Mouse (Mus musculus) liver, embryonic 11.5 days (tissue): ENCODE results near the gene Pcbp3. TPM values are rescaled to one million over a fixed set of nuclear protein-coding genes. Genes with fewer than 3 reads are reported as not detected.

Experiments
- ATAC-seq: fragments of 200-750 bp; cut with Nextera tagmentation; replicated peaks from 2 replicates; pipeline ENCODE4 v1.8.0; 2017; ENCODE audit warnings: moderate number of reproducible peaks, mild to moderate bottlenecking, moderate TSS enrichment, moderate library complexity; ENCODE audit not compliant: low FRiP score
- DNase-seq: peaks from one replicate; pipeline ENCODE4 v3.0.0-alpha.2; 2017; ENCODE audit warnings: low spot score
- H3K27ac ChIP-seq: fragments of 300-500 bp; sonication (generic); 2 replicates; pipeline ENCODE4 v1.5.1; 2014; ENCODE audit warnings: mild to moderate bottlenecking, low read depth, low read length, control low read depth
- H3K27me3 ChIP-seq: fragments of 300-500 bp; sonication (generic); replicated peaks from 2 replicates; pipeline ENCODE4 v1.6.1; 2014; ENCODE audit warnings: low read length, mixed read lengths; ENCODE audit not compliant: control insufficient read depth, insufficient read depth
- H3K36me3 ChIP-seq: fragments of 300-500 bp; sonication (generic); 2 replicates; pipeline ENCODE4 v1.6.1; 2014; ENCODE audit warnings: mild to moderate bottlenecking, low read length, moderate library complexity, mixed read lengths; ENCODE audit not compliant: control insufficient read depth, insufficient read depth
- H3K4me1 ChIP-seq: fragments of 300-500 bp; sonication (generic); replicated peaks from 2 replicates; pipeline ENCODE4 v1.6.1; 2014; ENCODE audit warnings: low read length, mixed read lengths; ENCODE audit not compliant: control insufficient read depth, insufficient read depth
- H3K4me2 ChIP-seq: fragments of 300-500 bp; sonication (generic); 2 replicates; pipeline ENCODE4 v1.6.1; 2014; ENCODE audit warnings: mild to moderate bottlenecking, control low read depth, moderate library complexity
- H3K4me3 ChIP-seq: fragments of 300-500 bp; sonication (generic); 2 replicates; pipeline ENCODE4 v1.5.1; 2014; ENCODE audit warnings: low read depth, low read length, control low read depth
- H3K9ac ChIP-seq: fragments of 300-500 bp; sonication (generic); 2 replicates; pipeline ENCODE4 v1.6.1; 2014; ENCODE audit warnings: low read depth, low read length, control low read depth
- H3K9me3 ChIP-seq: fragments of 300-500 bp; sonication (generic); 2 replicates; pipeline ENCODE4 v1.6.1; 2016; ENCODE audit warnings: low read length, inconsistent platforms, mixed read lengths; ENCODE audit not compliant: control insufficient read depth
- WGBS: fragments of 180-500 bp; shearing (Covaris S2); extraction: QIAGEN DNeasy Blood & Tissue Kit; methylation state at CpG from one replicate; pipeline ENCODE4 v1.1.7; 2014; 5-methylcytosine and 5-hydroxymethylcytosine counted together
- polyA plus RNA-seq: library from polyadenylated mRNA; unstranded; fragments of >200 nt; fragmentation: Nextera tagmentation; extraction: Ambion mirVana; gene quantifications from 2 replicates; pipeline ENCODE4 v1.2.1, GENCODE M21; 2014

The Pcbp3 gene
- polyA plus RNA-seq, 1 experiment from 2014 or later = 9.6 TPM

GRCm38 (mm10) chr10:76831915-76832314 is 129.8 kb downstream of the Pcbp3 start:
- no peak overlapping the region for H3K4me2 ChIP-seq
- H3K27me3 ChIP-seq = no peaks in the 10 kb centered on the region
- no peaks in the 10 kb centered on the region for H3K36me3 ChIP-seq
- no peak overlapping the region for H3K27ac ChIP-seq
- WGBS = 87% methylated on average over 2 of the region's 2 CpGs
- ATAC-seq (no peak), DNase-seq (no peak)
- H3K4me1 ChIP-seq = no peaks in the 10 kb centered on the region
- H3K4me3 ChIP-seq = no peak overlapping the region
- no peak overlapping the region for H3K9ac ChIP-seq
- no peaks in the 10 kb centered on the region for H3K9me3 ChIP-seq

- no peaks in the 10 kb centered on the region for H3K36me3 ChIP-seq
- H3K4me3 ChIP-seq = no peak overlapping the region
- H3K9ac ChIP-seq = no peak overlapping the region
- WGBS = 85% methylated on average over 1 of the region's 1 CpGs
- H3K27ac ChIP-seq = no peak overlapping the region
- H3K4me2 ChIP-seq = no peak overlapping the region
- no peaks in the 10 kb centered on the region for H3K9me3 ChIP-seq
- ATAC-seq (no peak), DNase-seq (no peak)
- no peaks in the 10 kb centered on the region for H3K27me3 ChIP-seq
- no peaks in the 10 kb centered on the region for H3K4me1 ChIP-seq
Measured at GRCm38 (mm10) chr10:76831151-76831550, 130.5 kb downstream of the Pcbp3 start.

- Histone ChIP-seq H3K27me3 (no peaks in the 10 kb centered on the region), H3K4me3 (no peak overlapping the region), H3K4me2 (no peak overlapping the region), H3K27ac (no peak overlapping the region), H3K9ac (no peak overlapping the region), H3K9me3 (no peaks in the 10 kb centered on the region), H3K36me3 (no peaks in the 10 kb centered on the region), H3K4me1 (no peaks in the 10 kb centered on the region)
- ATAC-seq (no peak), DNase-seq (no peak)
- WGBS = 92% methylated on average over 4 of the region's 4 CpGs
Measured at GRCm38 (mm10) chr10:76828936-76829335, 132.8 kb downstream of the Pcbp3 start.

- DNase-seq (no peak), ATAC-seq (no peak)
- Histone ChIP-seq H3K4me1 (no peaks in the 10 kb centered on the region), H3K9ac (no peak overlapping the region), H3K36me3 (no peaks in the 10 kb centered on the region), H3K27ac (no peak overlapping the region), H3K4me3 (no peak overlapping the region), H3K4me2 (no peak overlapping the region), H3K9me3 (no peaks in the 10 kb centered on the region), H3K27me3 (no peaks in the 10 kb centered on the region)
- 77% methylated on average over 8 of the region's 8 CpGs for WGBS
Measured at GRCm38 (mm10) chr10:76822698-76823097, 139.0 kb downstream of the Pcbp3 start.

GRCm38 (mm10) chr10:76819321-76819720 is 142.4 kb downstream of the Pcbp3 start:
- ATAC-seq (no peak), DNase-seq (no peak)
- Histone ChIP-seq H3K4me3 (no peak overlapping the region), H3K27me3 (no peaks in the 10 kb centered on the region), H3K9me3 (no peaks in the 10 kb centered on the region), H3K4me1 (no peaks in the 10 kb centered on the region), H3K27ac (no peak overlapping the region), H3K4me2 (no peak overlapping the region), H3K9ac (no peak overlapping the region), H3K36me3 (no peaks in the 10 kb centered on the region)
- WGBS = 69% methylated on average over 2 of the region's 2 CpGs

- H3K4me2 ChIP-seq = no peak overlapping the region
- H3K27me3 ChIP-seq = no peaks in the 10 kb centered on the region
- ATAC-seq (no peak), DNase-seq (no peak)
- 87% methylated on average over 2 of the region's 2 CpGs for WGBS
- no peak overlapping the region for H3K9ac ChIP-seq
- H3K4me3 ChIP-seq = no peak overlapping the region
- H3K9me3 ChIP-seq = no peaks in the 10 kb centered on the region
- H3K36me3 ChIP-seq = no peaks in the 10 kb centered on the region
- no peak overlapping the region for H3K27ac ChIP-seq
- H3K4me1 ChIP-seq = no peaks in the 10 kb centered on the region
Measured at GRCm38 (mm10) chr10:76818337-76818736, 143.3 kb downstream of the Pcbp3 start.

GRCm38 (mm10) chr10:76816930-76817329 is 144.8 kb downstream of the Pcbp3 start:
- DNase-seq (no peak), ATAC-seq (no peak)
- Histone ChIP-seq H3K4me1 (no peaks in the 10 kb centered on the region), H3K27ac (no peak overlapping the region), H3K9ac (no peak overlapping the region), H3K4me2 (no peak overlapping the region), H3K4me3 (no peak overlapping the region), H3K9me3 (no peaks in the 10 kb centered on the region), H3K36me3 (no peaks in the 10 kb centered on the region), H3K27me3 (no peaks in the 10 kb centered on the region)
- WGBS = 81% methylated on average over 1 of the region's 1 CpGs

- H3K27ac ChIP-seq = no peak overlapping the region
- H3K36me3 ChIP-seq = no peaks in the 10 kb centered on the region
- no peak overlapping the region for H3K9ac ChIP-seq
- ATAC-seq = no peak
- no peaks in the 10 kb centered on the region for H3K27me3 ChIP-seq
- DNase-seq = no peak
- H3K9me3 ChIP-seq = no peaks in the 10 kb centered on the region
- H3K4me3 ChIP-seq = no peak overlapping the region
- 54% methylated on average over 7 of the region's 7 CpGs for WGBS
- H3K4me1 ChIP-seq = no peaks in the 10 kb centered on the region
- no peak overlapping the region for H3K4me2 ChIP-seq
Measured at GRCm38 (mm10) chr10:76816436-76816835, 145.3 kb downstream of the Pcbp3 start.

- no peak overlapping the region for H3K4me3 ChIP-seq
- no peak overlapping the region for H3K9ac ChIP-seq
- no peaks in the 10 kb centered on the region for H3K9me3 ChIP-seq
- H3K4me1 ChIP-seq = no peaks in the 10 kb centered on the region
- ATAC-seq = no peak
- H3K36me3 ChIP-seq = no peaks in the 10 kb centered on the region
- no peak for DNase-seq
- WGBS = 73% methylated on average over 4 of the region's 4 CpGs
- no peak overlapping the region for H3K4me2 ChIP-seq
- H3K27me3 ChIP-seq = no peaks in the 10 kb centered on the region
- no peak overlapping the region for H3K27ac ChIP-seq
Measured at GRCm38 (mm10) chr10:76815481-76815880, 146.2 kb downstream of the Pcbp3 start.
